Mouse (Mus musculus): Measurements from ENCODE around the gene Gm3854. TPM values are rescaled to one million over a fixed set of nuclear protein-coding genes. Genes with fewer than 3 reads are reported as not detected.

The Gm3854 gene
- polyA plus RNA-seq, 1 experiment from 2014 or later, result 1.2 TPM

DNA sequence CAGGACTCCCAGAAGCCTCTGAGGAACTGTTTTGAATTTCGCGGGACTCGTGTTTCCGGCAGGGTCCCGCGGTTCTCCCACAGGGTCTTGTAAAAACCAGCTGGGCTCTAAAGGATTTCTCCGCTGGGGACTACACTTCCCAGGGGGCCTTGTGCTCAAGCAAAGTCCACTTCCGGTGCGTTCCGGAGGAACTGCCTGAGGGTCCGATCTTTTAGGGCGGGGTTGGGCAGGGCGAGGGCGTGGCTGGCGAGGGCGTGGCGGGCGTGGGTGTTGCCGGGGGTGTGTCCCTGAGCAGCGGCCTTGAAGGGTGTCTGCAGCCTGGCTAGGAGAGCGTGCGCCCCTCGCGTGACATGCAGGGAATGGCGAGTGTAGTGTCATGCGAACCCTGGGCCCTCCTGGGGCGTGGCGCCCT lies 39.5 kb downstream of the Gm3854 start, which contains the start of gene Zfp28:
Gene Zfp28, plus strand, starts transcription at position 252 of the 412 bp plus-strand sequence.
- H3K4me2 ChIP-seq, result peak within 1 kb of the TSS; percentile 84
- H3K9me3 ChIP-seq (ENCODE audit: low read depth, low read length), result no peaks in the 10 kb centered on the region
- no peak within 1 kb of the TSS; the same call in 1 of the 2 replicates for H3K27ac ChIP-seq (ENCODE audit: low read depth)
- DNase-seq, result peak; percentile 98
- no peaks in the 10 kb centered on the region for H3K27me3 ChIP-seq (ENCODE audit: insufficient read depth, low read length)
- H3K4me1 ChIP-seq (ENCODE audit: insufficient read depth), result 0 out of 2 replicates have a peak, but pooled peaks cover 7% of the 10 kb centered on the region
- under 1% methylated on average over 28 of the region's 28 CpGs for WGBS
- no peaks in the 10 kb centered on the region for H3K36me3 ChIP-seq (ENCODE audit: insufficient read depth)
- peak within 1 kb of the TSS; percentile 64 for H3K9ac ChIP-seq
- peak; percentile 98 for ATAC-seq (ENCODE audit: insufficient read depth)
- H3K4me3 ChIP-seq (ENCODE audit: low read depth, low read length), result peak within 1 kb of the TSS; percentile 62
- TF ChIP-seq CTCF (IDR thresholded peaks at IDR 0.05; ENCODE audit: low read depth), result peak; percentile 51

DNA sequence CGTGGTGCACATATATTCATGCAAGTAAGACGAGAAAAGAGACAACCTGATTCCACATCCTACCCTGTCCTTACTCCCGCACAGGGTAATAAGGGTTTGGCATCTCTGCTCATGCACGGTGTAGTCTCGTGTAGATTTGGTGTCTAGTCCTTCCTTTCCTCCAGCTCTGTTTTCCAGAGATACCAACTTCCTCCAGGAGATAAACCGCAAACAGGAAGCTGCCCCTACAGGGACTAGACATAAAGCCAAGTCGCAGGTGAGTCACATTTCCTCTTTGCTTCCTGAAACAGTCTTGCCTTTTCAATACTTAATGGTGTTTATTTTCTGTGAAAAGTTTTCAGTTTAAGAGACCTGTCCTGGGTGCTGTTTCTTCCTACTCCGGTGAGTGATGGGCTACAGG lies 40.5 kb downstream of the Gm3854 start:
- DNase-seq (no peak), ATAC-seq (ENCODE audit: insufficient read depth) (peak; percentile 5; the same call in 1 of the 2 replicates)
- H3K4me1 ChIP-seq (ENCODE audit: insufficient read depth), result 0 out of 2 replicates have a peak, but pooled peaks cover 7% of the 10 kb centered on the region
- TF ChIP-seq CTCF (IDR thresholded peaks at IDR 0.05; ENCODE audit: low read depth), result no peak
- 62% methylated on average over 8 of the region's 8 CpGs for WGBS
- no peaks in the 10 kb centered on the region for H3K9me3 ChIP-seq (ENCODE audit: low read depth, low read length)
- H3K36me3 ChIP-seq (ENCODE audit: insufficient read depth), result no peaks in the 10 kb centered on the region
- H3K9ac ChIP-seq, result peak overlapping the region; percentile 64; the same call in 1 of the 2 replicates
- H3K4me2 ChIP-seq, result peak overlapping the region; percentile 84
- H3K4me3 ChIP-seq (ENCODE audit: low read depth, low read length), result peak overlapping the region; percentile 62
- H3K27me3 ChIP-seq (ENCODE audit: insufficient read depth, low read length), result no peaks in the 10 kb centered on the region
- H3K27ac ChIP-seq (ENCODE audit: low read depth), result no peak overlapping the region

GRCm38 (mm10) chr7:6386995-6387394 lies 43.4 kb downstream of the Gm3854 start:
- TF ChIP-seq CTCF (IDR thresholded peaks at IDR 0.05; ENCODE audit: low read depth), result no peak
- WGBS, result 92% methylated on average over 8 of the region's 8 CpGs
- ATAC-seq (ENCODE audit: insufficient read depth), result no peak

GRCm38 (mm10) chr7:6388971-6389370 lies 45.4 kb downstream of the Gm3854 start:
- ATAC-seq (ENCODE audit: insufficient read depth) (no peak), DNase-seq (no peak)
- Histone ChIP-seq H3K27me3 (ENCODE audit: insufficient read depth, low read length) (no peaks in the 10 kb centered on the region), H3K9ac (no peak overlapping the region), H3K27ac (ENCODE audit: low read depth) (no peak overlapping the region), H3K4me3 (ENCODE audit: low read depth, low read length) (no peak overlapping the region), H3K36me3 (ENCODE audit: insufficient read depth) (peaks cover 22% of the 10 kb centered on the region; the same call in 1 of the 2 replicates), H3K4me2 (no peak overlapping the region), H3K4me1 (ENCODE audit: insufficient read depth) (no peaks in the 10 kb centered on the region), H3K9me3 (ENCODE audit: low read depth, low read length) (no peaks in the 10 kb centered on the region)
- WGBS, result 87% methylated on average over 5 of the region's 5 CpGs
- no peak for TF ChIP-seq CTCF (IDR thresholded peaks at IDR 0.05; ENCODE audit: low read depth)

More at GRCm38 (mm10) chr7:6386995-6387394, 43.4 kb downstream of the Gm3854 start:
- no peaks in the 10 kb centered on the region for H3K27me3 ChIP-seq (ENCODE audit: insufficient read depth, low read length)
- H3K4me2 ChIP-seq, result no peak overlapping the region
- H3K36me3 ChIP-seq (ENCODE audit: insufficient read depth), result peaks cover 16% of the 10 kb centered on the region; the same call in 1 of the 2 replicates
- H3K27ac ChIP-seq (ENCODE audit: low read depth), result no peak overlapping the region
- peak; percentile 4 for DNase-seq
- H3K4me1 ChIP-seq (ENCODE audit: insufficient read depth), result 0 out of 2 replicates have a peak, but pooled peaks cover 7% of the 10 kb centered on the region
- no peak overlapping the region for H3K9ac ChIP-seq
- H3K9me3 ChIP-seq (ENCODE audit: low read depth, low read length), result no peaks in the 10 kb centered on the region
- H3K4me3 ChIP-seq (ENCODE audit: low read depth, low read length), result no peak overlapping the region

DNA sequence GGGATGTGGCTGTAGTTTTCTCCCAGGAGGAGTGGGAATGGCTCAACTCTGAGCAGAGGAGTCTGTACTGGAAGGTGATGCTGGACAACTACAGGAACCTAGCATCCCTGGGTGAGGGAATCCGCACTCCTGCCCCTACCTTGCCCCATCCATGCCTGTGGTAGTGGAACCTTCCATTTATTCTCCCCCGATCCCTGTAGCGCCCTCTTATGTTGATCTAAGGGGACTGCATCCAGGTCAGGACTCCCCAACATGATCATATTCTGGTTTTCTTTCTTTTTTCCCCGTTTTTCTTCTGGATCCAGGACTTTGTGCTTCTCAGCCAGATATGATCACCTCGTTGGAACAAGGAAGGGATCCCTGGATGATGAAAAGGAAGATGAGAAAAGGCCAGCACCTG lies 45.9 kb downstream of the Gm3854 start:
- 75% methylated on average over 5 of the region's 5 CpGs for WGBS
- Histone ChIP-seq H3K4me3 (ENCODE audit: low read depth, low read length) (no peak overlapping the region), H3K4me2 (no peak overlapping the region), H3K27me3 (ENCODE audit: insufficient read depth, low read length) (no peaks in the 10 kb centered on the region), H3K9me3 (ENCODE audit: low read depth, low read length) (no peaks in the 10 kb centered on the region), H3K4me1 (ENCODE audit: insufficient read depth) (no peaks in the 10 kb centered on the region), H3K36me3 (ENCODE audit: insufficient read depth) (peaks cover 23% of the 10 kb centered on the region; the same call in 1 of the 2 replicates), H3K9ac (no peak overlapping the region), H3K27ac (ENCODE audit: low read depth) (no peak overlapping the region)
- DNase-seq (no peak), ATAC-seq (ENCODE audit: insufficient read depth) (no peak)
- TF ChIP-seq CTCF (IDR thresholded peaks at IDR 0.05; ENCODE audit: low read depth), result no peak

DNA sequence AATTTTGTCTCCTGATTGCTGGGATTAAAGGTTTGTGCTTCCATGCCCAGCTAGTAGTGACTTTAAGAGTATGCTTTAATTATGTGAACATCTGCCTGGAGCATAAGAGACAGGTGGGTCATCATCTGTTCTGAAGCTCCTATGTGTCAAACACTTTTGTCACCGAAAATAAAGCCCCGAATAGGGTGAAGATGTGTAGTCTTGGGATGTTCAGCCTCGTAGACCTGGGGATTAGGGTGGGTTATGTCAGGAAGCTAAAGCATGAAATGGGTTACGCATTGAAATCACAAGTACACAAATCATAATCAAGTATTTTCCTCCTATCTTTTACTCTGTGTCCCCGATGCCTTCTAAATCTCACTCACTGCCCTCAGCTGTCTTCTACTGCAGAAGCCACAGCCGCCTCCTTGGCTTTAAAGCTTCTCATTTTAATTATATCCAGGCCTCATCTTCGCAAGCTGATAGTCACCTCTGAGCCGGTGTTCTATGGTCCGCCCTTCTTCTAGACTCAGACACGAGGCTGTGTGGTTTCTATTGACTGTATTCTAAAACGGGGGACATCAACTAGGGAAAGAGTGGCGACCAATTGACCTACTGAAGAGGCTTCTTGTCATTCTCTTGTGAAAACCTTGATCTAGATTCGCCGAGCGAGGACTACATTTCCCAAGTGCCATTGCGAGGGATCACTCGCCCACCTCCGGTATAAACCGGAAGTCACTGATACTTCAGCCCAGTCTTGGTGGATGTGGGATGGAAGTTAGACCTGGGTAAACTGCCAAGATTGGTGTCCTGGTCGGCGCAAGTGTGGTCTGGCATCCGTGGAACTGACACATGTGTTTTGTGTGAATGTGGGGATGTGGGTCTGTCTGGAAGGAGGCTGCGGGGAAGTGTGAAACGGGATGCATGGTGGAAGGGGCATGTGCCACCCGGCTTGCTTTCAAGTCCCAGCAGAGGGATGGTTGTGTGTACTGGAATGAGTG lies 54.7 kb downstream of the Gm3854 start, which contains the start of gene Smim17:
Gene Smim17, plus strand, starts transcription at position 720 of the 980 bp plus-strand sequence.
- Histone ChIP-seq H3K36me3 (ENCODE audit: insufficient read depth) (peaks cover 11% of the 10 kb centered on the region; the same call in 1 of the 2 replicates), H3K27ac (ENCODE audit: low read depth) (no peak within 1 kb of the TSS), H3K4me3 (ENCODE audit: low read depth, low read length) (peak within 1 kb of the TSS; percentile 48), H3K4me1 (ENCODE audit: insufficient read depth) (no peaks in the 10 kb centered on the region), H3K27me3 (ENCODE audit: insufficient read depth, low read length) (no peaks in the 10 kb centered on the region), H3K4me2 (peak within 1 kb of the TSS; percentile 71), H3K9ac (peak within 1 kb of the TSS; percentile 49), H3K9me3 (ENCODE audit: low read depth, low read length) (no peaks in the 10 kb centered on the region)
- DNase-seq (peak; percentile 78), ATAC-seq (ENCODE audit: insufficient read depth) (peak; percentile 91)
- no peak for TF ChIP-seq CTCF (IDR thresholded peaks at IDR 0.05; ENCODE audit: low read depth)
- WGBS, result 25% methylated on average over 25 of the region's 25 CpGs

Other genes with a start within 250 kb of the Gm3854 start
- 12.7 and 14.9 TPM in 2 replicates for gene Zfp787, start 187.8 kb upstream of the Gm3854 start, polyA plus RNA-seq (2014; fragmentation: Nextera tagmentation; extraction: Ambion mirVana)
- 57.3 TPM in 2 replicates for gene Zfp444, start 171.5 kb upstream of the Gm3854 start, polyA plus RNA-seq (2014; fragmentation: Nextera tagmentation; extraction: Ambion mirVana)
- gene Galp, start 146.7 kb upstream of the Gm3854 start, polyA plus RNA-seq (2014; fragmentation: Nextera tagmentation; extraction: Ambion mirVana), result not detected in 2 replicates
- gene Zscan5b, start 121.5 kb upstream of the Gm3854 start, polyA plus RNA-seq (2014; fragmentation: Nextera tagmentation; extraction: Ambion mirVana), result not detected in 2 replicates
- gene Epp13, start 91.0 kb upstream of the Gm3854 start, polyA plus RNA-seq (2014; fragmentation: Nextera tagmentation; extraction: Ambion mirVana), result not detected in 2 replicates
- 5.8 and 6.0 TPM in 2 replicates for gene Zfp667, start 57.2 kb upstream of the Gm3854 start, polyA plus RNA-seq (2014; fragmentation: Nextera tagmentation; extraction: Ambion mirVana)
- gene Zfp583, start 12.5 kb upstream of the Gm3854 start, polyA plus RNA-seq (2014; fragmentation: Nextera tagmentation; extraction: Ambion mirVana), result 5.3 and 6.6 TPM in 2 replicates
- 2.1 and 2.7 TPM in 2 replicates for gene Zfp78, start 19.5 kb downstream of the Gm3854 start, polyA plus RNA-seq (2014; fragmentation: Nextera tagmentation; extraction: Ambion mirVana)
- gene Zfp28, start 39.5 kb downstream of the Gm3854 start, polyA plus RNA-seq (2014; fragmentation: Nextera tagmentation; extraction: Ambion mirVana), result 9.6 and 11.9 TPM in 2 replicates
- gene Smim17, start 55.0 kb downstream of the Gm3854 start, polyA plus RNA-seq (2014; fragmentation: Nextera tagmentation; extraction: Ambion mirVana), result 0.22 and 0.61 TPM in 2 replicates
- gene Gm20715, start 66.5 kb downstream of the Gm3854 start, polyA plus RNA-seq (2014; fragmentation: Nextera tagmentation; extraction: Ambion mirVana), result not detected in 2 replicates
- not detected in 2 replicates for gene Olfr1344, start 94.9 kb downstream of the Gm3854 start, polyA plus RNA-seq (2014; fragmentation: Nextera tagmentation; extraction: Ambion mirVana)
- not detected in 2 replicates for gene Olfr1336, start 112.4 kb downstream of the Gm3854 start, polyA plus RNA-seq (2014; fragmentation: Nextera tagmentation; extraction: Ambion mirVana)
- gene Olfr1346, start 123.3 kb downstream of the Gm3854 start, polyA plus RNA-seq (2014; fragmentation: Nextera tagmentation; extraction: Ambion mirVana), result not detected in 2 replicates
- not detected in 2 replicates for gene Olfr5, start 143.2 kb downstream of the Gm3854 start, polyA plus RNA-seq (2014; fragmentation: Nextera tagmentation; extraction: Ambion mirVana)
- not detected in 2 replicates for gene Olfr1347, start 156.0 kb downstream of the Gm3854 start, polyA plus RNA-seq (2014; fragmentation: Nextera tagmentation; extraction: Ambion mirVana)
- not detected in 2 replicates for gene Olfr1348, start 165.0 kb downstream of the Gm3854 start, polyA plus RNA-seq (2014; fragmentation: Nextera tagmentation; extraction: Ambion mirVana)
- not detected in 2 replicates for gene Olfr1349, start 179.2 kb downstream of the Gm3854 start, polyA plus RNA-seq (2014; fragmentation: Nextera tagmentation; extraction: Ambion mirVana)
- not detected in 2 replicates for gene Olfr1350, start 221.1 kb downstream of the Gm3854 start, polyA plus RNA-seq (2014; fragmentation: Nextera tagmentation; extraction: Ambion mirVana)

All from lung, embryonic 14.5 days (tissue).